Comparison of ENCODE assay signal across 8 mouse cellular contexts in genomic region chr4:155173822-155174785, GRCm38 (mm10). TPM values are rescaled to one million over a fixed set of nuclear protein-coding genes. Genes with fewer than 3 reads are reported as not detected.
DNase-seq lines count a peak whose midpoint lies in the region; ATAC-seq and TF ChIP-seq lines count a peak whose summit lies in the region.

No protein-coding gene starts in this region.

- H3K4me1 ChIP-seq in kidney, embryonic 16.5 days (ENCODE audit: insufficient read depth, low read length): peaks cover 86% of the 10 kb centered on the region
- H3K4me1 ChIP-seq in hindbrain, embryonic 13.5 days (replicated peaks): peaks cover 88% of the 10 kb centered on the region
- H3K4me1 ChIP-seq in midbrain, postnatal 0 days (ENCODE audit: insufficient read depth, low read length): peaks cover 54% of the 10 kb centered on the region

- H3K4me2 ChIP-seq in kidney, embryonic 16.5 days (replicated peaks; ENCODE audit: low read depth, low read length): peak overlapping the region; percentile 41
- peak overlapping the region; percentile 35 for H3K4me2 ChIP-seq in hindbrain, embryonic 13.5 days
- no peak overlapping the region; the same call in 1 of the 2 replicates for H3K4me2 ChIP-seq in midbrain, postnatal 0 days (ENCODE audit: low read depth, low read length, poor library complexity, severe bottlenecking)

- peak overlapping the region; percentile 53 for H3K9ac ChIP-seq in kidney, embryonic 16.5 days (replicated peaks; ENCODE audit: low read length)
- peak overlapping the region; percentile 56 for H3K9ac ChIP-seq in hindbrain, embryonic 13.5 days
- H3K9ac ChIP-seq in midbrain, postnatal 0 days (replicated peaks; ENCODE audit: low read length, poor library complexity, severe bottlenecking): peak overlapping the region; percentile 33

- no peak overlapping the region for H3K4me3 ChIP-seq in kidney, embryonic 16.5 days (ENCODE audit: low read length)
- H3K4me3 ChIP-seq in hindbrain, embryonic 13.5 days: no peak overlapping the region
- no peak overlapping the region for H3K4me3 ChIP-seq in midbrain, postnatal 0 days (ENCODE audit: low read depth, low read length)

- no peak for DNase-seq in kidney, adult 11 months
- DNase-seq in adipocyte (ENCODE audit: low spot score): peak; percentile 33
- DNase-seq in midbrain, postnatal 0 days (ENCODE audit: low spot score): no peak
- no peak for DNase-seq in adrenal gland, adult 2 months
- no peak for DNase-seq in spleen, postnatal 36 days (ENCODE audit: low spot score in 2 of 2)
- DNase-seq in layer of hippocampus, adult 8-10 months (ENCODE audit: low spot score in 2 of 2): no peak

- TF ChIP-seq CTCF in midbrain, postnatal 0 days (IDR thresholded peaks at IDR 0.05): no peak

- 14% methylated on average over 16 of the region's 17 CpGs for WGBS in kidney, embryonic 16.5 days
- 13% methylated on average over 17 of the region's 17 CpGs for WGBS in hindbrain, embryonic 13.5 days
- 20% methylated on average over 17 of the region's 17 CpGs for WGBS in midbrain, postnatal 0 days

- peak overlapping the region; percentile 98 for H3K27ac ChIP-seq in kidney, embryonic 16.5 days (ENCODE audit: low read length)
- H3K27ac ChIP-seq in hindbrain, embryonic 13.5 days: peak overlapping the region; percentile 91
- H3K27ac ChIP-seq in midbrain, postnatal 0 days (ENCODE audit: low read depth, low read length): peak overlapping the region; percentile 71

- 0 out of 2 replicates have a peak, but pooled peaks have one; percentile 3 for ATAC-seq in kidney, embryonic 16.5 days (ENCODE audit: low FRiP score, low TSS enrichment)
- no peak for ATAC-seq in hindbrain, embryonic 13.5 days (ENCODE audit: low FRiP score)
- no peak for ATAC-seq in midbrain, postnatal 0 days (ENCODE audit: low FRiP score)

- no peaks in the 10 kb centered on the region for H3K27me3 ChIP-seq in kidney, embryonic 16.5 days (ENCODE audit: insufficient read depth, low read length)
- H3K27me3 ChIP-seq in hindbrain, embryonic 13.5 days: no peaks in the 10 kb centered on the region
- no peaks in the 10 kb centered on the region for H3K27me3 ChIP-seq in midbrain, postnatal 0 days (ENCODE audit: insufficient read depth, low read length)

- H3K9me3 ChIP-seq in kidney, embryonic 16.5 days (ENCODE audit: low read length): no peaks in the 10 kb centered on the region
- H3K9me3 ChIP-seq in hindbrain, embryonic 13.5 days: no peaks in the 10 kb centered on the region
- H3K9me3 ChIP-seq in midbrain, postnatal 0 days (ENCODE audit: low read length): no peaks in the 10 kb centered on the region

- H3K36me3 ChIP-seq in kidney, embryonic 16.5 days (ENCODE audit: insufficient read depth, low read length): no peaks in the 10 kb centered on the region
- no peaks in the 10 kb centered on the region for H3K36me3 ChIP-seq in hindbrain, embryonic 13.5 days
- H3K36me3 ChIP-seq in midbrain, postnatal 0 days (ENCODE audit: insufficient read depth, low read length): no peaks in the 10 kb centered on the region

RNA-seq across cellular contexts. Expression of gene Ski, which starts 48.3 kb away (rescaled TPM):
- polyA plus RNA-seq in kidney, embryonic 16.5 days (2015; fragmentation: Nextera tagmentation; extraction: Ambion mirVana): 14.5 and 15.9 TPM in 2 replicates
- polyA plus RNA-seq in hindbrain, embryonic 13.5 days (2015; fragmentation: Nextera tagmentation; extraction: Ambion mirVana): 10.3 and 10.4 TPM in 2 replicates
- 59.8 and 63.1 TPM in 2 replicates for total RNA-seq in midbrain, postnatal 0 days (2014; rRNA removed)
- 7.1 and 8.4 TPM in 2 replicates for polyA plus RNA-seq in midbrain, postnatal 0 days (2015; fragmentation: Nextera tagmentation; extraction: Ambion mirVana)
- total RNA-seq in adrenal gland, adult 2 months (2021): 10 to 100 TPM; 59.7 to 63.8 TPM
- polyA plus RNA-seq in adrenal gland, adult 2 months (2012; rRNA removed): 83.1 and 103 TPM in 2 replicates
- total RNA-seq in layer of hippocampus, adult 8-10 months (2022): 100 to 1,000 TPM; 122 to 130 (median 125) TPM
